Comparison of ENCODE assay signal across 14 mouse cellular contexts in genomic region chr17:26637851-26638250, GRCm38 (mm10). TPM values are rescaled to one million over a fixed set of nuclear protein-coding genes. Genes with fewer than 3 reads are reported as not detected.
DNase-seq lines count a peak whose midpoint lies in the region; ATAC-seq lines count a peak whose summit lies in the region.
"Had no signal": no experiment of that assay in that cellular context is flagged by ENCODE, and none has a peak within 500 bp of the region (broad histone marks: within the 10 kb centered on the region; RNA-seq: fewer than 3 reads in every experiment).

No protein-coding gene starts in this region.

- WGBS in heart, embryonic 10.5 days, result 63% methylated on average over 4 of the region's 4 CpGs
- WGBS in neural tube, embryonic 13.5 days, result 77% methylated on average over 4 of the region's 4 CpGs
- WGBS in neural tube, embryonic 15.5 days, result 69% methylated on average over 4 of the region's 4 CpGs

- H3K36me3 ChIP-seq in heart, embryonic 10.5 days, result peaks cover 87% of the 10 kb centered on the region
- H3K36me3 ChIP-seq in neural tube, embryonic 13.5 days, result peaks cover 83% of the 10 kb centered on the region
- peaks cover 64% of the 10 kb centered on the region for H3K36me3 ChIP-seq in neural tube, embryonic 15.5 days

- no peaks in the 10 kb centered on the region for H3K27me3 ChIP-seq in heart, embryonic 10.5 days (ENCODE audit: insufficient read depth, poor library complexity, severe bottlenecking)
- H3K27me3 ChIP-seq in neural tube, embryonic 13.5 days, result no peaks in the 10 kb centered on the region
- H3K27me3 ChIP-seq in neural tube, embryonic 15.5 days (replicated peaks), result no peaks in the 10 kb centered on the region
- H3K27me3 ChIP-seq: embryonic facial prominence, embryonic 13.5 days had no signal

- H3K27ac ChIP-seq in heart, embryonic 10.5 days, result 0 out of 2 replicates have a peak overlapping the region, but pooled peaks have one; percentile 37
- H3K27ac ChIP-seq in neural tube, embryonic 13.5 days (replicated peaks), result no peak overlapping the region
- H3K27ac ChIP-seq in neural tube, embryonic 15.5 days (replicated peaks), result no peak overlapping the region
- H3K27ac ChIP-seq: embryonic facial prominence, embryonic 13.5 days; hindbrain, embryonic 10.5 days had no signal

- peaks cover 17% of the 10 kb centered on the region for H3K4me1 ChIP-seq in heart, embryonic 10.5 days
- no peaks in the 10 kb centered on the region for H3K4me1 ChIP-seq in neural tube, embryonic 13.5 days (replicated peaks)
- H3K4me1 ChIP-seq in neural tube, embryonic 15.5 days, result no peaks in the 10 kb centered on the region
- H3K4me1 ChIP-seq: embryonic facial prominence, embryonic 13.5 days had no signal

- no peak overlapping the region for H3K4me3 ChIP-seq in heart, embryonic 10.5 days
- H3K4me3 ChIP-seq in neural tube, embryonic 13.5 days, result no peak overlapping the region
- no peak overlapping the region for H3K4me3 ChIP-seq in neural tube, embryonic 15.5 days (replicated peaks)
- H3K4me3 ChIP-seq: embryonic facial prominence, embryonic 13.5 days; hindbrain, embryonic 10.5 days had no signal

- H3K9ac ChIP-seq in neural tube, embryonic 13.5 days, result 0 out of 2 replicates have a peak overlapping the region, but pooled peaks have one; percentile 34
- H3K9ac ChIP-seq in neural tube, embryonic 15.5 days (replicated peaks), result no peak overlapping the region
- H3K9ac ChIP-seq: embryonic facial prominence, embryonic 13.5 days had no signal

- DNase-seq in heart, embryonic 10.5 days (ENCODE audit: low spot score), result no peak
- DNase-seq in heart, postnatal 36 days, result no peak
- peak; percentile 86 for DNase-seq in kidney, postnatal 14 days
- no peak for DNase-seq in B cell, adult 2 months
- no peak for DNase-seq in ovary, postnatal 36 days (ENCODE audit: low spot score)
- no peak for DNase-seq in layer of hippocampus, postnatal 36 days
- DNase-seq: cerebellum, adult 9-11 months; gastrocnemius, postnatal 36 days; lung, adult 2 months had no signal

- no peak overlapping the region for H3K4me2 ChIP-seq in neural tube, embryonic 13.5 days
- no peak overlapping the region for H3K4me2 ChIP-seq in neural tube, embryonic 15.5 days
- H3K4me2 ChIP-seq: embryonic facial prominence, embryonic 13.5 days; midbrain, embryonic 11.5 days had no signal

- ATAC-seq in neural tube, embryonic 13.5 days (ENCODE audit: low read depth), result no peak
- ATAC-seq in neural tube, embryonic 15.5 days (ENCODE audit: low FRiP score), result no peak

- intact Hi-C loops in heart, postnatal 36 days (cut with DNase I), result loop anchor here (1.0 to 2.0 kb wide), 4 partner anchors 41 to 176 kb away; no protein-coding TSS in a partner anchor

- H3K9me3 ChIP-seq in heart, embryonic 10.5 days, result no peaks in the 10 kb centered on the region
- no peaks in the 10 kb centered on the region for H3K9me3 ChIP-seq in neural tube, embryonic 13.5 days
- no peaks in the 10 kb centered on the region for H3K9me3 ChIP-seq in neural tube, embryonic 15.5 days (replicated peaks)
- H3K9me3 ChIP-seq: embryonic facial prominence, embryonic 13.5 days; hindbrain, embryonic 10.5 days had no signal

RNA-seq across cellular contexts. Expression of gene Atp6v0e, which starts 25.2 kb away (rescaled TPM):
- polyA plus RNA-seq in heart, embryonic 10.5 days (2016; fragmentation: Nextera tagmentation; extraction: Ambion mirVana), result 189 and 213 TPM in 2 replicates
- total RNA-seq in heart, postnatal 36 days (2021), result 10 to 100 TPM; 58.6 to 68.7 TPM
- 126 and 130 TPM in 2 replicates for polyA plus RNA-seq in neural tube, embryonic 13.5 days (2015; fragmentation: Nextera tagmentation; extraction: Ambion mirVana)
- 85.8 and 114 TPM in 2 replicates for polyA plus RNA-seq in neural tube, embryonic 15.5 days (2015; fragmentation: Nextera tagmentation; extraction: Ambion mirVana)
- 10 to 100 TPM; 43.2 to 49.3 TPM for total RNA-seq in layer of hippocampus, postnatal 36 days (2021)
